Mouse (Mus musculus) ovary, adult 18-20 months (tissue): ENCODE data around the gene Hnrnpc.

Experiments
- DNase-seq: peaks from one replicate; pipeline ENCODE4 v3.0.0; 2022; ENCODE audit warnings: low spot score, mixed read lengths

Hnrnpc gene

DNA sequence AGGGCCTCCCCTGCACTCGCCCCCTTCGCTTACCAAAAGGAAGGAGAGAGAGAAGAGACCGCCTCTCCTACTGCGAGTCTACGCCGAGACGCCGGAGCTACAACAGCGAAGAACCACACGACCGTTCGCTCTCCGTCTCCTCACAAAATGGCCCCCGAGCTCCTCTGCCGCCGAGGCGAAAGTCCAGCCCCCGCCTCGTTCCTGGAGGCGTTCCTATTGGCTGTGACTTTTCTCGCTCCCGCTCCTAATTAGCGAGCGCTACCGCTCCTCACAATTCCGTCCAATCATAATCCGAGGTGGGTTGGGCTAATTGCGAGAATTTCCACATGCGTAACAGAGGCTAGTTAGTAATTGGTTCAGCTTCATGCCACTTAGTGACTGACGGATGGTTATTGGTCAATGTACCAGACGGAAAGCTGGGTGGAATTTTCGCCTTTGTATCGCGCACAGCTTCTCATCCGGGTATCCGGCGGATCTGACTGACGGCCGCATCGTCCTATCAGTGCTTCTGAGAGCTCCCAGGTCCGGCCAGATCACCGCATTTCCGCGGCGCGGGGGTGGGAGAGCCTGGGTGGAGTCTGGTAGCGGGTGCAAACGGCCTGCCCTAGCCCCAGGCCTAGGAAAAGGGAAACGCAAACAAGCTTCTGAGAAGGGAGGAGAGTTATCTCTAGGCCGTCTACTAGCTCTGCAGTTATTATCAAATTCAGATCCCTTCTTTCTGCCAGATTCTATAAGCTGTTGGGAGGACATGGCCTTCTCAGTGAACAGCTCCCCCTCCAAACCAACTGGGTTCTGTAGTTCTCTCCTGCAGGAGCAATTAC, at the start of gene Hnrnpc:
TSS of gene Hnrnpc (minus strand) at position 173 of the 821 bp plus-strand sequence.
- peak; percentile 100 for DNase-seq

DNA sequence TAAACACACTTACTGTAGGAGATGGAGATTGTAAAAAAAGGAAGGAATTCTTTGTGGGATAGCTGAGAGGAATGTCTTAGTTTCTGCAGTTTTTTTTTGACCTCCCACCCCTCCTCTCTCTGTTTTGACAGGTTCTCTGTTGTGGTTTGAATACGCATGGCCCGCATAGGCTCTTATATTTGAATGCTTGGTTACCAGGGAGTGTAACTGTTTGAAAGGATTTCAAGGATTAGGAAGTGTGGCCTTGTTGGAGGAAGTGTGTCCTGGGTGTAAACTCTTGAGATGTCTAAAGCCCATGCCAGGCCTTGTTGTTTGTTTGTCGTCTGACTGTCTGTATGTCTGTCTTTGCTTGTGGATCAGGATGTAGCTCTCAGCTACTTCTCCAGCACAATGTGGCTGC, 48.8 kb upstream of the Hnrnpc start:
- no peak for DNase-seq

DNA sequence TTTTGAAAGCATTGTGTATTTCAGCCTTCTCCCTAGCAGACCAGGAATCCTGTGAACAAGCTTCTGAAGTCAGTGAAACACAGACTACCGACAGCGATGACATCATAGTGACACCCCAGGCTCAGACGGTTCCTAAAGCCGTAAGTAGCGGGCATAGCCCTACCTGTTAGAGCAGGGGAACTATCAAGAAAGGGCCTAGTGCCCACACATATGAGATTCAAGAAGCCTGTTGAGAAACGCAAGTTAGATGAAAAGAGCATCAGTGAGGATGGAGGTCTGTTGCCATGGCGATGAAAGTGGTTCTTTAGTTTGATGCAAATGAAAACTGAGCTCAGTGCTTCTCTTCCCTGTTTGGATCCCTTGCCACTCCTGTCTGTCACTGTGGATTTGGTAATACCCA, 48.4 kb upstream of the Hnrnpc start:
- no peak for DNase-seq

DNA sequence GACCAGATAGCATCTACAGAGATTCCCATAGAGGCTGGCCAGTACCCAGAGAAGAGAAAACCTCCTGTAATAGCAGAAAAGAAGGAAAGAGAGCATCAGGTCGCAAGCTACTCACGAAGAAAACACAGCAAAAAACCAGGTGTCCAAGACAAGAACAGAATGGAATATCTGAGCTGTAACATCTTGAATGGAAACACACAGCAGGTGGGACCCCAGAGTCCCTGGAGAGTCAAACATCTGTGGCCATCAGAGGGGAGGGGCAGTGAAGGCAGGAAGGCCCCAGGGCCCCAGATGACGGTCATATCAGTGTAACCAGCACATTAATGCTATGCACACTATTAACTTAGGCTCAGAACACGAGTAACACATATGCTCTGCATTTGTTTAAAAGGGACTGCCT, 46.1 kb upstream of the Hnrnpc start:
- no peak for DNase-seq

DNA sequence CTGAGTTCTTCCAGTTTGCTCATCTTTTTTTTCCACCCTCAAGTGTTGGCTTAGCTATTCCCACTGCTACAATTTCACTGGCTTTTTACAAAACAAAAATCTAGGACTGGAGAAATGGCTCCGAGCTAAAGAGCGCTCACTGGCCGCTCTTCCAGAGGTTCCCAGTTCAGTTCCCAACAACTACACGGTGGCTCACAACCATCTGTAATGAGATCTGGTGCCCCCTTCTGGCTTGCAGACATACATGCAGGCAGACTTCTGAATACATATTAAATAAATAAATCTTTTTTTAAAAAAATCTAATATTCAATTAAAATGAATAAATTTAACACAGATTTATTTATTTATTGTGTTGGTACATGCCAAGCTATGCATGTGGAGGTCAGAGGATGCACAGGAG, 42.7 kb upstream of the Hnrnpc start:
- no peak for DNase-seq

DNA sequence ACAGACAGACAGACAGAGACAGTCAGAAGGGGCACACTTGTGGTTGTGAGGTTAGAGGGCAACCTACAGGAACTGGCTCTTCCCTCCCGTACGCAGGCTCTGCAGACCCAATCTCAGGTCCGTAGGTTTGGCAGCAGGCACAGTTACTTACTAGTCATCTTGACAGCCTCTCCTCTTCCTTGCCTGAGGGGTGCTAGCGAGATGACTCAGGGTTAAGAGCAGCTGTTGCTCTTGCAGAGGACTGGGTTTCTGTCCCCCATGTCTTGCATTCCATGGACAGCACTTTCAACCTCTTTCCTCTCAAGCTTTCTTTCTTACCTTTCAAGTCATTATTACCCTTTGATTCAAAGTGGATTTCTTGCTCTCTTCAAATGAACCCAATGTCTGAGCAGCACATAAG, 40.3 kb upstream of the Hnrnpc start:
- DNase-seq: no peak

DNA sequence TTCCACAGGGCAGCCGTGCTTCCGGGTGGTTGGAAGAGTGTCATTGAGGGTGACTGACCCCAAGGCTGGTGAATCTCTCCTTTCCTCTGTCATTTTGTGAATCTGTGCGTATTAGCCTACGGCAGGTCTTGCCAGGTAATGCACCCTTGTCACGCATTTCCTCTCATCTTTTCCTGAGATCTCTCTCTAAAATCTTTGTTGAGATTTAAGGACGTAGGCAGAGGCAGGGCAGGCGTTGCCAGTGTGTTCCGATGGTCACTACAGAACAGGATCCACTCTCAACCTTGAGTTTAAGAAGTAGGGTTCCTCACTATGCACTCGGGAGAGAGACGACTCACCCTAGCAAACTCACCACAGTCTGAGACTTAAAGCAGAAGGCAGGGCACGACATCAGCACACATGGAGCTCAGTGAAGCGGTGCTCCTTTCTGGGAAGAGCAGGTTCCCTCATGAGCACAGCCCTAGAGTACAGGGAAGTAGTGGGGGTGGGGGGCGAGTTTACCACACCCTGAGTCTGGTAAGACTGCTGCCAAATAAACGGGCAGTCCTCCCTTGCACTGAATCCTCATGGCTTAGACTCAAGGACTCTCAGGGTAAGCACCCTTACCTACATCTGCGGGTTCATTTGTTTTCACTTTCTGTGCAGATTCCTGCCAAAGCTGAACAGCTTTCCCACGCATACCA, 37.8 kb upstream of the Hnrnpc start:
- DNase-seq: no peak

DNA sequence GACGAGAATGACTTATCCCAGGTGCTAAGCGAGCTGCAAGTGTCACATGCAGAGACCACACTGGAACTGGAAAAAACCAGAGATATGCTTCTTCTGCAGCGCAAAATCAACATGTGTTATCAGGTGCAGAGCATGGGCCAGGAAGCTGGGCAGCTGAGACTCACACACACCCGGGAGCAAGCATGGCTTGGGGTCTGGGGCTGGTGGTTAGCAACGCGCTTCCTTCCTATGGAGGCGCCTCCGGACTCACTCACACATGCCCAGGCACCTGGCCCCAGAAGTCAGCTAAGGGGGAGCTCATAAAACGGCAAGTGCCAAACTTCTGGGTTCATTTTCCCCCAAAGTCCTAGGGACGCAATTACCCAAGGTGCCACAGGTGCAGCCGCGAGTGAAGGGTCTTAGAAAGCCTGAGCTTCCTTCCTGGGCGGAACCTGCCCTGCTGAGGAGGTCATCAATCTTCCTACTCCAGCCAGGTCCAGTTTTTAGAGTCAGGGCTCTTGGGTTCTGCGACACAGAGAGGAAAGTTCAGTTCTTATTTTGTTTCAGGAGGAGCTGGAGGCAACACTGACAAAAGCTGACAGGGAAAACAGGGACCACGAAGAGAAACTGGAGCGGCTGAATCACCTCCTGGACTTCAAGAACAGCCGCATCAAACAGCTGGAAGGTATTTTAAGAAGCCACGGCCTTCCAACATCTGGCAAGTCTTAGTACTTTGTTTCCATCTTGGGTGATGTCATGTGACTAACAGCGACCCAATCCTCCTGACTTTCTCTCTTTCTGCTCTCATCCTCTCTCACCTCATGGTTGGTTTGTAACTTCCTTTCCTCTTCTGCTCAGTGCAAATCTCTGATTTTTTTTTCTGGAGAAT, 37.0 kb upstream of the Hnrnpc start:
- no peak for DNase-seq

DNA sequence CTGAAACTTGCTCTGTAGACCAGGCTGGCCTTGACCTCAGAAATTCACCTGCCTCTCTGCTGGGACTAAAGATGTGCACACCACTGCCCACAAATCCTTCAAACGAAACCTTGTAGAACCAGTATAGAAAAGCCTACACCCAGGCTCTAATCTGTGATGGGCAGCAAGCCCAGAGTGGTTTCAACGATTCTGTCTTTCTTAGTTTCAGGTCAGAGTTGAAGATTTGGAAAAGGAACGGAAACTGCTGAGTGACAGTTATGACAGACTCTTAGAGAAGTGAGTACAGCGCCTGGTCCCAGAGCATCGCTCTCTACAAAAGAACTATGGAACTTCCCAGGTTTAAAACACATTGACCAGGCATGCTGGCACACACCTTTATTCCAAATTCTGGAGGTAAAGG, 29.8 kb upstream of the Hnrnpc start:
- no peak for DNase-seq

DNA sequence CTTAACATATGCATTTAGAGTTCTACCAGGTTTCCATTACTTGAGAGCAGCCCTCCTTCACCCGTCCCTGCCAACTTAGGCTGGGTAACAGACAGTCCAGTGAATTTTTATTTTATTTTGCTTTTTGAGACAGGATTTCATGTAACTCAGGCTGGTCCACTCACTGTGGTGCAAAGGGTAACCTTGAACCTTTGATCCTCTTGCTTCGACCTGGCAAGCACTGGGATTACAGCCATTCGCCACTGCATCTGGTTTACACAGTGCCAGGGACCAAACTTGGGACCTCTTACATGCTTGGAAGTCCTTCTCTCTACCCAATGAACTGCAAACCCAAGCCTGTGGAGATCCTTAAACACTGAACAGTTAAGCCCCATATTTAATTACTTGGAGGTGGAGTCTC, 20.8 kb upstream of the Hnrnpc start:
- DNase-seq: no peak

DNA sequence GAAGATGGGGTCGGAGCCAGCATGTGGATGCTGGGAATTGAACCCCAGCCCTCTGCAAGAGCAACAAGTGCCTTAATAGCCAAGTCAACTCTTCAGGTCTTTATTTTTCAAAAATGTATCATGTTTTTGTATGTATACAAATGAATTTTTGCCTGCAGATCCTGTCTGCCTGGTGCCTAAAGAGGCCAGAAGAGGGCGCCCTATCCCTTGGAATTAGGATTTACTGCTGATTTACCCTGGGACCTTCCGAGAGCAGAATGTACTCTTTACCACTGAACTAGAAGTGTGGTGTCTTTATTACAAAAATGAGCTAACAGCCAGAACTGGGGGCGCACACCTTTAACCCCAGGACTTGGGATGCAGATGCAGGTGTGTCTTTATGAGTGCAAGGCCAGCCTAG, 20.1 kb upstream of the Hnrnpc start:
- no peak for DNase-seq

DNA sequence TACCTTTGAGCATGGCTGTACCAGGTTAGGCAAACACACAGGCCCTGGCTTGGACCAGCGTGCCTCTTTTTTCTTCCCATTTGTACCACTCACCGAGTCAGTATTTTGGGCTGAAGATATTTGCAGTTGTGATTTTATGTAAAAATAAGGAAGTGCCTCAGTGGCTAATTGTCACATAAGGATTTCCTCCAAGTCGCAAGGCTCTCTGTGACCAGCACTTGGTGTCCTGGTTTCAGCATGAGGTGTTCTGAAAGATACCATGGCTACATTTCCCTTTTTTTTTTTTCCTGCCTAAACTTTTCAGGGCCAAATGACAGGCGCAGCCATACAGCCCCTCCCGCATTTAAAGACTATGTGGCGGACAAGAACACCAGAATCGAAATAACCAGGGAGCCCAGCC, 16.3 kb upstream of the Hnrnpc start:
- no peak for DNase-seq

DNA sequence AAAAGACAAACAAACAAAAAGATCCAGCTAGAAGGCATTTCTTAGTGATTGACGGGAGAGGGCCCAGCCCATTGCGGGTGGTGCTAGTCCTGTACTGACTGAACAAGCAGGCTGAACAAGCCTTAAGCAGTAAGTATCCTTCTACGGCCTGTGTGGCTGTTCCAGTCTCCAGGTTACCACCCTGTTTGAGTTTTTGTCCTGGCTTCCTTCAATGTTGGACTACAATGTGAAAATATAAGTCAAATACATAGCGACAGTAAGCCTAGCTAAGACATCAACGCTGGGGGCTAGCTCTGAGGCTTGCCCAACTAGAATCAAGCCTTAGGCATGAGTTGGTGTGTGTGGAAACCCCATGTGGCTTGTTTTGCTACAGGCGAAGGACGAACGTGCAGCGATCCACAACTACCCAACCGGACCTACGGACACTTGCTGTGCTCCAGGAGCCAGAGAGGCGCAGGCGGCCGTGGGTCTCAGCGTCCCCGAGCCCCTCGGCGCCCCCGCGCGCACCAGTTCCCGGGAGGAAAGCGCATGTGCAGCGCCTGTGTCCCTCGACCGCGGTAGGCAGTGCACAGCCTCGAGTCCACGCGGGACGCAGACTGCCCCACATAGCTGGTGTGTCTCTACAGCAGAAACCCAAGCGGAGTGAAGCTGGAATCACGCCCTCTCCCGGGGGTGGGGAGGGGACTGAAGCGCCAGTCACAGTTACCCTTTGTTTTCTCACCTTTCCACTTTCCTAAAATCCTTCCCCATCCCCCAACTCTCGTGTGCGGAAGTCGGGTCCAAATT, 15.2 kb upstream of the Hnrnpc start:
- DNase-seq: peak; percentile 15

DNA sequence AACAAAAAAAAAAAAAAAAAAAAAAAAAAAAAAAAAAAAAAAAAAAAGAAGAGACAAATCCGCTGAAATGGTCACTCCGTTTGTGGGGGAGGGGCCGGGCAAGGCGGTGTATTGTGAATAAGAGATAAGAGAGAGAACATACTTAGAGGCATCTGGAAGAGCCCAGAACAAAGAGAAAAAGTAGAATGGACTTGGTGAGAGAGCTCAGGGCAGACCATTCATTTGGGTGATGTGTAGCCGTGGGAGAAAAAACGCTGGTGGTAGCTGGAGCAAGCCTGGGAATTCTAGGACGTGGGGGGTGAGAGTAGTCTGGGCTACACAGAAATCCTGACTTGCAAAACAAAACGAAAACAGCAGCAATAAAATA, 14.6 kb upstream of the Hnrnpc start:
- no peak for DNase-seq

DNA sequence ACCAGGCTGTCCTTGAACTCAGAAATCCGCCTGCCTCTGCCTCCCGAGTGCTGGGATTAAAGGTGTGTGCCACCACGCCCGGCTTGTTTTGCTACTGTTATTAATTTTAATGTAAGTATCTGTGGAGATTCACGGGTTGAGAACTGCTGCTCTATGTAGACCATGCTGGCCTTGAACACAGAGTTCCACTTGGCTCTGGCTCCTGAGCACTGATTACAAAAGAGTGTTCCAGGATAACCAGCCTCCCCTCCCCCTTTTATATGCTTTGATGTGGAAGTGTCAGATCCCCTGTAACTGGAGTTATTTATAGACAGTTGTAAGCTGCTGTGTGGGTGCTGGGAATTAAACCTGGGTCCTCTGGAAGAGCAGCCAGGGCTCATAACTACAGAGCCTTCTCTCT, 13.4 kb upstream of the Hnrnpc start:
- no peak for DNase-seq

DNA sequence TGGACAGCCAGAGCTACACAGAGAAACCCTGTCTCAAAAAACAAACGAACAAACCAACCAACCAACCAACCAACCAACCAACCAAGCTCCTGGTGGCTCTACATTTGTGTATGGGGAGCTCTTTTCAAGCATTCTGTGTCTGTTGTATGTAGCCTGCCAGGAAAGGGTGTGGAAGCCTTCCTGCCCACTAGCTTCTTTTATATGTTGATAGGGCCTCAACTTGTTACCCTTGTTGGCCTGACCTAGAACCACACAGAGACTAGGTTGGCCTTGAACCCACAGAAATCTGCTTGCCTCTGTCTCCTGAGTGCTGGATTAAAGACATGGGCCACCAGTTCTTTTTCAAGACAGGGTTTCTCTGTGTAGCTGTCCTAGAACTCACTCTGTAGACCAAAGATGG, 10.3 kb upstream of the Hnrnpc start:
- no peak for DNase-seq

DNA sequence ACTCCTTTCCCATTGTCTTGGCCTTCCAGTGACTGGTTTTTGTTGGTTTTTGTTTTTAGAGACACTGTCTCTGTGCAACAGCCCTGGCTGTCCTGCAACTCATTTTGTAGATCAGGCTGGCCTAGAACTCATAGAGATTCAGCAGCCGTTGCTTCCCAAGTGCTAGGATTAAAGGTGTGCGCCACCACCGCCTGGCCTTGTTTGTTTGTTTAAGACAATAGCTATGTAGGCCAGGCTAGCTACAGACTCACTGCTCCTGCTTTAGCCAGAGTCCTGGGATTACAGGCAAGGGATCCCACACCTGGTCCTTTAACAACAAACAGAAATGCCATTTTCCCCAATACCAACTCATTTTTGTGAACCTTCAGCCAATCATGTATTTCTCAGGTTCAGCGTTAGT, 6.5 kb upstream of the Hnrnpc start, which contains the start of gene Rpgrip1:
TSS of gene Rpgrip1 (plus strand) at position 359 of the 400 bp plus-strand sequence.
- no peak for DNase-seq

DNA sequence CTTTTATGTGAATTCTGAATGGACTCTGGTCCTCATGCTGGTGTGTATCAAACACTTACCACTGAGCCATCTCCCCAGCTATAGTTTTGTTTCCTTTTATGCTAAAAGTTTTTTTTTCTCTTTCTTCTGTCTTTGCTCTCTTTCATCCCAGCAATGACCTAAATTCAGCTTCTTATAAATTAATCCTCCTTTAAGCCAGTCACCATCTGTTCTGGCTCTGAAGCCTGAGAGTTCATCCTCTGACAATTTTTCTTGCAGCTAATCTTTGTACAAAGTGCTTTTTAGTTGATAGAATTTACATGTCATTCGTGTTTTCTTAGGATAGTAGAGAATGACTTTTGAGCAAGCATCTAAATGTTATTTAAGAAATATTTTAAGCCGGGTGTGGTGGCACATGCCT, 4.2 kb upstream of the Hnrnpc start:
- no peak for DNase-seq

DNA sequence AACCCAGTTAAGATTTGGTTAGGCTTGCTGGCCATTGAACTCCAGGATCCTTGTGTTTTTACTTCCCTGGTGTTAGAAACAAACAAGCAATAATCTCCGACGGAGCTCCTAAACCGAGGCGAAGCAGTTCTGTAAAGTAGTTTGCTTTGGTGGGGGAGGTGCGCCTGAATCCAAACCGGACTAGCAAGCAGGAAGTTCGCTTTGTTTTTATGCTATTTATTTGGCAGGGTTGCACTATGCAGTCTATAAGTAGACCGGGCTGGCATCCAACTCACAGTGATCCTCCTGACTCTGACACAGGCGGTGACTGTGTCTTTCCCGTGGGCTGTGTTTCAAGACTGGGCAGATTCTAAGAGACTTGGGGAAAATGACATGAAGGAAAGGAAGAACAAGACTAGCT, 2.9 kb upstream of the Hnrnpc start:
- peak; percentile 13 for DNase-seq

DNA sequence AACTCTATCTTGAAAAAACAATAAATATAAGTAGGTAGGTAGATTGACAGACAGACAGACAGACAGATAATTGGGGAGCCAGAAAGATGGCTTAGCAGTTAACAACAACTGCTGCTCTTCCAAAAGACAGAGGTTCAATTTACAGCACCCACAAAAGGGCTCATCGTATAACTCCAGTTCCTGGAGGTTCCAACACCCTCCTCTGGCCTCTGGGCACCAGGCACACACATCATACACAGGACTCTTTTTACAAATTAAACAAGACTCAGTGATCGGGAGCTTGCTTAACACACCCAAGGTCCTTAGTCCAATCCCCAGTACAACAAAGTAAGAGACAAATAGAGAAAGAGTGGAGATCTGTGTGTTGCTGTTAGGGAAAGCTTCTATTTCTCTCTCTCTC, 1.5 kb upstream of the Hnrnpc start:
- no peak for DNase-seq

DNA sequence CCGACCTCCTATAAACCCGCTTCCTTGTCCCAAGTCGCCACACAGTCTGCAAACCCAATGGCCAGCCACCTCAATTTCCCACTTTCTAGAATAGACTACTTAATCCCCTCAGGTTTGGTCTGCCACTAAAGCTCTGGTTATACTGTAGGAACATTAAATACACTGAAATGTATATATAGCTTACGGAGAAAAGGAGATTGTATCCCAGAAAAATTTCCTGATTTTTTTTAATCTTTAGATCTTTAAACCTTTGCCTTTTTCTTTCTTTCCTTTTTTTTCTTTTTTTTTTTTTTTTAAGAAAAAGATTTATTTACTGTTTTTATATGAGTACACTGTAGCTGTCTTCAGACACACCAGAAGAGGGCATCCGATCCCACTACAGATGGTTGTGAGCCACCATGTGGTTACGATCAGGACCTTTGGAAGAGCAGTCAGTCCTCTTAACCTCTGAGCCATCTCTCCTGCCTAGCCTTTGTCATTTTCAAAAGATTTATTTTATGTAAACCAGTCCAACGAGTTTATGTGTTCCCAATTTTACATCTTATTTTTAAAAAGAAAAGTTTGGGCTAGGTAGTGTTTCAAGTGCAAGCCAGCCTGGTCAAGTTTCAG, 953 bp upstream of the Hnrnpc start:
- no peak for DNase-seq

DNA sequence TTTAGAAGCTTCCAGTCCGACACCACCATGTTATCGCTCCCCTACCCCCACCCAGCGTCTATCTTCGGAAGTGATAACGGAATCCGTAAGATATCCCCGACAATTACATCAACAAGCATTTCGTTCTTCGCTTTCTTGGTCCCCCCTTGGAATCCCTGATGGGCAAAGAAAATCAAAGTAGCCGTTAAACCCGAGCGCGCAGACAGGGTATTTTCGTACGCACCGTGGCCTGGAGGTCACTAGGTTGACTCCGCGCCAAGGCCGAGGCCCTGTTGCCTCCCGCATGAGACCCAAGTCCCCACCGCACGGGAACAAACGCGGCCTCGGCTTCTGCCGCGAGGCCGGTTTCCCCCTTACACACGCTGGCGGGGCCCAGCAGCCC, 363 bp downstream of the Hnrnpc start:
- peak; percentile 35 for DNase-seq
